10 mouse cellular contexts compared by ENCODE assay signal in the genomic region with DNA sequence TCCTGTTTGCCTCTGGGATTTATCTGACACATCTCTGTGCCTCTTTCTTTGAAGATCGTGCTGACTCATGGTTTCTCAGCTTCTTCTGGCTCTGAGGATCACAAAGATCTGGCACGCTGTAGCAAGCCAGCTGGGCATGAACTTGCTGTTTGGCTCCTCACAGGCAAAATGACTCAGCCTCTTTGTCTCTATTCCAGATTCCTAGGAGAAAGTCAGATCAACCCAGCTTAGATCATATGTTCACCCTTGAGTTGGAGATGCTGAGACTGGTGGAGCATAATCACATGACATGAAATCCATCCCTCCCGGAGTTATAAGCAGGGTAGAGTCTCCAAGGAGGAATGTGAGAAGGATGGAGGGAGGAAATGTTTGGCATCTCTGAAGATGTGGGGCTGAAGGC. TPM values are rescaled to one million over a fixed set of nuclear protein-coding genes. Genes with fewer than 3 reads are reported as not detected.
DNase-seq lines count a peak whose midpoint lies in the region; ATAC-seq and TF ChIP-seq lines count a peak whose summit lies in the region.
"Had no signal": no experiment of that assay in that cellular context is flagged by ENCODE, and none has a peak within 500 bp of the region (broad histone marks: within the 10 kb centered on the region; RNA-seq: fewer than 3 reads in every experiment).

No protein-coding gene starts in this region.

- TF ChIP-seq CTCF in heart, adult 2 months (IDR thresholded peaks at IDR 0.05), result no peak

- TF ChIP-seq POLR2A in heart, adult 2 months (IDR thresholded peaks at IDR 0.05; ENCODE audit: insufficient read depth, low read depth, low read length), result no peak

- intact Hi-C loops in heart, adult 2 months (cut with DNase I), result no loop called here

- WGBS in heart, adult 2 months, result 61% methylated on average over 3 of the region's 3 CpGs
- WGBS in heart, embryonic 11.5 days (ENCODE audit: insufficient replicate concordance), result 72% methylated on average over 3 of the region's 3 CpGs
- 89% methylated on average over 3 of the region's 3 CpGs for WGBS in midbrain, embryonic 11.5 days

- no peaks in the 10 kb centered on the region for H3K4me1 ChIP-seq in heart, adult 2 months (ENCODE audit: control insufficient read depth, insufficient read depth, low read length)
- no peaks in the 10 kb centered on the region for H3K4me1 ChIP-seq in heart, embryonic 11.5 days (ENCODE audit: control insufficient read depth, insufficient read depth, low read length)
- no peaks in the 10 kb centered on the region for H3K4me1 ChIP-seq in midbrain, embryonic 11.5 days (ENCODE audit: control insufficient read depth, insufficient read depth, low read length)
- H3K4me1 ChIP-seq: embryonic facial prominence, embryonic 12.5 days; midbrain, embryonic 12.5 days had no signal

- peak; percentile 21 to 24 for DNase-seq in heart, adult 2 months
- DNase-seq in MN1 (ENCODE audit: low spot score) (peak; percentile 71), liver (no peak)
- peak; percentile 93 for DNase-seq in cerebellum, adult 9-11 months
- peak; percentile 51 to 66 for DNase-seq in left cerebral cortex, adult 9 months (ENCODE audit: low spot score in 2 of 2)
- DNase-seq in testis, postnatal 10 days (ENCODE audit: low spot score), result no peak
- no peak for DNase-seq in midbrain, embryonic 11.5 days (ENCODE audit: low spot score, missing footprints)

- H3K79me2 ChIP-seq in heart, adult 2 months (replicated peaks; ENCODE audit: control insufficient read depth, insufficient read depth, low read length), result no peaks in the 10 kb centered on the region

- H3K4me2 ChIP-seq in heart, embryonic 11.5 days, result no peak overlapping the region
- no peak overlapping the region for H3K4me2 ChIP-seq in midbrain, embryonic 11.5 days
- H3K4me2 ChIP-seq: embryonic facial prominence, embryonic 12.5 days; midbrain, embryonic 12.5 days had no signal

- H3K27ac ChIP-seq in heart, adult 2 months, result no peak overlapping the region
- no peak overlapping the region for H3K27ac ChIP-seq in heart, embryonic 11.5 days (ENCODE audit: low read depth, low read length)
- H3K27ac ChIP-seq in midbrain, embryonic 11.5 days (ENCODE audit: low read depth, low read length), result no peak overlapping the region
- H3K27ac ChIP-seq: embryonic facial prominence, embryonic 12.5 days; midbrain, embryonic 12.5 days had no signal

- no peak overlapping the region for H3K4me3 ChIP-seq in heart, adult 2 months
- no peak overlapping the region for H3K4me3 ChIP-seq in heart, embryonic 11.5 days (ENCODE audit: low read depth, low read length)
- H3K4me3 ChIP-seq in midbrain, embryonic 11.5 days (ENCODE audit: low read depth, low read length), result no peak overlapping the region
- H3K4me3 ChIP-seq: embryonic facial prominence, embryonic 12.5 days; midbrain, embryonic 12.5 days had no signal

- no peak for ATAC-seq in heart, embryonic 11.5 days (replicated peaks; ENCODE audit: insufficient number of reproducible peaks, low FRiP score, low TSS enrichment)
- ATAC-seq in midbrain, embryonic 11.5 days (ENCODE audit: low FRiP score), result no peak

- H3K36me3 ChIP-seq in heart, adult 2 months (ENCODE audit: control insufficient read depth, insufficient read depth, low read length), result no peaks in the 10 kb centered on the region
- no peaks in the 10 kb centered on the region for H3K36me3 ChIP-seq in heart, embryonic 11.5 days (ENCODE audit: control insufficient read depth, insufficient read depth, low read length)
- no peaks in the 10 kb centered on the region for H3K36me3 ChIP-seq in midbrain, embryonic 11.5 days (ENCODE audit: control insufficient read depth, insufficient read depth, low read length)
- H3K36me3 ChIP-seq: embryonic facial prominence, embryonic 12.5 days; midbrain, embryonic 12.5 days had no signal

- H3K9ac ChIP-seq in heart, adult 2 months (ENCODE audit: low read depth, low read length), result no peak overlapping the region
- no peak overlapping the region for H3K9ac ChIP-seq in heart, embryonic 11.5 days (ENCODE audit: low read depth, low read length)
- H3K9ac ChIP-seq in midbrain, embryonic 11.5 days (ENCODE audit: low read length), result no peak overlapping the region
- H3K9ac ChIP-seq: embryonic facial prominence, embryonic 12.5 days; midbrain, embryonic 12.5 days had no signal

- H3K9me3 ChIP-seq in heart, embryonic 11.5 days (replicated peaks; ENCODE audit: control insufficient read depth, low read length), result no peaks in the 10 kb centered on the region
- no peaks in the 10 kb centered on the region for H3K9me3 ChIP-seq in midbrain, embryonic 11.5 days (ENCODE audit: control insufficient read depth, low read length)
- H3K9me3 ChIP-seq: embryonic facial prominence, embryonic 12.5 days; midbrain, embryonic 12.5 days had no signal

- no peak for TF ChIP-seq EP300 in heart, adult 2 months (IDR thresholded peaks at IDR 0.05; ENCODE audit: insufficient read depth, low read depth, low read length)

- H3K27me3 ChIP-seq in heart, adult 2 months (ENCODE audit: control insufficient read depth, insufficient read depth, low read length), result no peaks in the 10 kb centered on the region
- no peaks in the 10 kb centered on the region for H3K27me3 ChIP-seq in heart, embryonic 11.5 days (ENCODE audit: control insufficient read depth, insufficient read depth, low read length)
- no peaks in the 10 kb centered on the region for H3K27me3 ChIP-seq in midbrain, embryonic 11.5 days (ENCODE audit: control insufficient read depth, insufficient read depth, low read length)
- H3K27me3 ChIP-seq: embryonic facial prominence, embryonic 12.5 days; midbrain, embryonic 12.5 days had no signal

RNA-seq across cellular contexts. Expression of gene Akirin2, which starts 27.9 kb away (rescaled TPM):
- 10 to 100 TPM; 54.5 to 62.4 TPM for total RNA-seq in heart, adult 2 months (2021)
- polyA plus RNA-seq in heart, adult 2 months (2012; rRNA removed), result 23.8 and 36.1 TPM in 2 replicates
- 50.5 and 52.5 TPM in 2 replicates for polyA plus RNA-seq in heart, embryonic 11.5 days (2014; fragmentation: Nextera tagmentation; extraction: Ambion mirVana)
- polyA plus RNA-seq in midbrain, embryonic 11.5 days (2014; fragmentation: Nextera tagmentation; extraction: Ambion mirVana), result 98.7 and 100.0 TPM in 2 replicates

Comparison
In these comparisons a context has a peak if more than half of its experiments do, and no peak if none do; other contexts are left out.
1. DNase-seq: peak in heart, adult 2 months (2 of 2), MN1 (single experiment), cerebellum, adult 9-11 months (single experiment) and left cerebral cortex, adult 9 months (2 of 2); none in testis, postnatal 10 days (single experiment), midbrain, embryonic 11.5 days (single experiment) and liver (single experiment).